Mouse (Mus musculus): ENCODE measurements around the gene Ugt1a10. TPM values are rescaled to one million over a fixed set of nuclear protein-coding genes. Genes with fewer than 3 reads are reported as not detected.
"Not testable (repeated sequence)": the region's sequence is repeated elsewhere in the genome, so short reads cannot be mapped to it uniquely, and the experiment has no call there.

The Ugt1a10 gene
- not detected in 2 replicates for polyA plus RNA-seq (2012; rRNA removed)

GRCm38 (mm10) chr1:88055088-88055487 is at the start of gene Ugt1a10:
Ugt1a10 (plus strand) TSS chr1:88055388.
- DNase-seq (ENCODE audit: low read depth), result no peak
- no peak for TF ChIP-seq CTCF (IDR thresholded peaks at IDR 0.05; ENCODE audit: borderline replicate concordance, extremely low read depth, insufficient read depth, insufficient read length)
- no peak for TF ChIP-seq POLR2A (IDR thresholded peaks at IDR 0.05; ENCODE audit: borderline replicate concordance, extremely low read depth, insufficient read depth, insufficient read length, poor library complexity, severe bottlenecking)

GRCm38 (mm10) chr1:88007692-88008210 is 47.4 kb upstream of the Ugt1a10 start:
- TF ChIP-seq CTCF (IDR thresholded peaks at IDR 0.05; ENCODE audit: borderline replicate concordance, extremely low read depth, insufficient read depth, insufficient read length) (no peak), POLR2A (IDR thresholded peaks at IDR 0.05; ENCODE audit: borderline replicate concordance, extremely low read depth, insufficient read depth, insufficient read length, poor library complexity, severe bottlenecking) (no peak)
- no peak for DNase-seq (ENCODE audit: low read depth)

GRCm38 (mm10) chr1:88008211-88008697 is 46.9 kb upstream of the Ugt1a10 start, which contains the start of gene Usp40:
Usp40 (minus strand) TSS chr1:88008551.
- TF ChIP-seq POLR2A (IDR thresholded peaks at IDR 0.05; ENCODE audit: borderline replicate concordance, extremely low read depth, insufficient read depth, insufficient read length, poor library complexity, severe bottlenecking) (peak; percentile 62), CTCF (IDR thresholded peaks at IDR 0.05; ENCODE audit: borderline replicate concordance, extremely low read depth, insufficient read depth, insufficient read length) (no peak)
- peak; percentile 93 for DNase-seq (ENCODE audit: low read depth)

GRCm38 (mm10) chr1:88008735-88009134 is 46.5 kb upstream of the Ugt1a10 start:
- DNase-seq (ENCODE audit: low read depth), result no peak
- TF ChIP-seq POLR2A (IDR thresholded peaks at IDR 0.05; ENCODE audit: borderline replicate concordance, extremely low read depth, insufficient read depth, insufficient read length, poor library complexity, severe bottlenecking) (no peak), CTCF (IDR thresholded peaks at IDR 0.05; ENCODE audit: borderline replicate concordance, extremely low read depth, insufficient read depth, insufficient read length) (no peak)

GRCm38 (mm10) chr1:88009521-88009920 is 45.7 kb upstream of the Ugt1a10 start:
- no peak for TF ChIP-seq POLR2A (IDR thresholded peaks at IDR 0.05; ENCODE audit: borderline replicate concordance, extremely low read depth, insufficient read depth, insufficient read length, poor library complexity, severe bottlenecking)
- TF ChIP-seq CTCF (IDR thresholded peaks at IDR 0.05; ENCODE audit: borderline replicate concordance, extremely low read depth, insufficient read depth, insufficient read length), result no peak
- no peak for DNase-seq (ENCODE audit: low read depth)

- DNase-seq (ENCODE audit: low read depth), result no peak
- TF ChIP-seq POLR2A (IDR thresholded peaks at IDR 0.05; ENCODE audit: borderline replicate concordance, extremely low read depth, insufficient read depth, insufficient read length, poor library complexity, severe bottlenecking) (no peak), CTCF (IDR thresholded peaks at IDR 0.05; ENCODE audit: borderline replicate concordance, extremely low read depth, insufficient read depth, insufficient read length) (no peak)
Measured at GRCm38 (mm10) chr1:88013726-88014125, 41.5 kb upstream of the Ugt1a10 start.

GRCm38 (mm10) chr1:88014194-88014593 is 41.0 kb upstream of the Ugt1a10 start:
- no peak for DNase-seq (ENCODE audit: low read depth)
- TF ChIP-seq POLR2A (IDR thresholded peaks at IDR 0.05; ENCODE audit: borderline replicate concordance, extremely low read depth, insufficient read depth, insufficient read length, poor library complexity, severe bottlenecking) (no peak), CTCF (IDR thresholded peaks at IDR 0.05; ENCODE audit: borderline replicate concordance, extremely low read depth, insufficient read depth, insufficient read length) (no peak)

GRCm38 (mm10) chr1:88014671-88015070 is 40.5 kb upstream of the Ugt1a10 start:
- DNase-seq (ENCODE audit: low read depth), result no peak
- TF ChIP-seq POLR2A (IDR thresholded peaks at IDR 0.05; ENCODE audit: borderline replicate concordance, extremely low read depth, insufficient read depth, insufficient read length, poor library complexity, severe bottlenecking) (no peak), CTCF (IDR thresholded peaks at IDR 0.05; ENCODE audit: borderline replicate concordance, extremely low read depth, insufficient read depth, insufficient read length) (no peak)

GRCm38 (mm10) chr1:88015371-88015770 is 39.8 kb upstream of the Ugt1a10 start:
- TF ChIP-seq POLR2A (IDR thresholded peaks at IDR 0.05; ENCODE audit: borderline replicate concordance, extremely low read depth, insufficient read depth, insufficient read length, poor library complexity, severe bottlenecking), result no peak
- no peak for TF ChIP-seq CTCF (IDR thresholded peaks at IDR 0.05; ENCODE audit: borderline replicate concordance, extremely low read depth, insufficient read depth, insufficient read length)
- DNase-seq (ENCODE audit: low read depth), result no peak

- DNase-seq (ENCODE audit: low read depth), result not testable (repeated sequence)
Measured at GRCm38 (mm10) chr1:88025244-88025643, 29.9 kb upstream of the Ugt1a10 start.

GRCm38 (mm10) chr1:88043044-88043443 is 12.1 kb upstream of the Ugt1a10 start:
- not testable (repeated sequence) for DNase-seq (ENCODE audit: low read depth)

GRCm38 (mm10) chr1:88044832-88045437 is 10.3 kb upstream of the Ugt1a10 start:
- not testable (repeated sequence) for DNase-seq (ENCODE audit: low read depth)

GRCm38 (mm10) chr1:88047408-88047807 is 7.8 kb upstream of the Ugt1a10 start:
- DNase-seq (ENCODE audit: low read depth), result not testable (repeated sequence)

- DNase-seq (ENCODE audit: low read depth), result not testable (repeated sequence)
Measured at GRCm38 (mm10) chr1:88066472-88067102, 11.4 kb downstream of the Ugt1a10 start.

Data from brain, embryonic 14.5 days (tissue).